Mouse (Mus musculus) gastrocnemius, postnatal 36 days (tissue): Measurements from ENCODE around the gene Vwa5b2. TPM values are rescaled to one million over a fixed set of nuclear protein-coding genes. Genes with fewer than 3 reads are reported as not detected.
A peak's percentile ranks its signal among the peaks of the same experiment; 100 is the strongest.

Experiments
- DNase-seq, 2 experiments: peaks; one replicate each; pipeline ENCODE4 v3.0.0; 2022
- intact Hi-C: fragments of 180-260 bp; cut with DNase I; formaldehyde crosslinking; loops from one replicate; pipeline ENCODE4 v1.15.1; 2025
- total RNA-seq, 2 experiments: library from RNA; stranded (reverse); gene quantifications; 2 replicates each; pipeline ENCODE4 v1.2.3; 2021

Vwa5b2 gene
- total RNA-seq, 2 experiments from 2014 or later: not detected

- DNase-seq: no peak
Observed at GRCm38 (mm10) chr16:20604705-20605104, 15.4 kb downstream of the Vwa5b2 start.

GRCm38 (mm10) chr16:20610501-20611356, 21.5 kb downstream of the Vwa5b2 start:
- DNase-seq: peak; percentile 55 to 74
- intact Hi-C loops: no loop called here

More at GRCm38 (mm10) chr16:20604705-20605104, 15.4 kb downstream of the Vwa5b2 start:
- intact Hi-C loops: loop anchor here (5.0 kb wide), 1 partner anchor 42 kb away; no protein-coding TSS in a partner anchor

- intact Hi-C loops: no loop called here
- peak; percentile 78 for DNase-seq
Observed at GRCm38 (mm10) chr16:20611357-20612227, 22.3 kb downstream of the Vwa5b2 start, which contains the start of the genes Eef1akmt4, Gm49333 and Alg3. Eef1akmt4 (plus strand) TSS chr16:20611593. Gm49333 (plus strand) TSS chr16:20611610. Alg3 (minus strand) TSS chr16:20611735.

- intact Hi-C loops: no loop called here
- DNase-seq: no peak
Observed at GRCm38 (mm10) chr16:20619541-20620398, 30.5 kb downstream of the Vwa5b2 start.

GRCm38 (mm10) chr16:20620399-20620735, 31.1 kb downstream of the Vwa5b2 start:
- DNase-seq: no peak
- intact Hi-C loops: no loop called here

- intact Hi-C loops: no loop called here
- DNase-seq: no peak
Observed at GRCm38 (mm10) chr16:20620751-20621190, 31.5 kb downstream of the Vwa5b2 start.

GRCm38 (mm10) chr16:20621191-20621990, 32.1 kb downstream of the Vwa5b2 start, which contains the start of gene Camk2n2:
Camk2n2 (minus strand) TSS chr16:20621287.
- peak; percentile 42 for DNase-seq
- intact Hi-C loops: no loop called here

- intact Hi-C loops: no loop called here
- peak in 1 of 2 experiments; percentile 55 for DNase-seq
Observed at GRCm38 (mm10) chr16:20621991-20622685, 32.9 kb downstream of the Vwa5b2 start.

- DNase-seq: no peak
- intact Hi-C loops: no loop called here
Observed at GRCm38 (mm10) chr16:20623211-20623610, 33.9 kb downstream of the Vwa5b2 start.

- intact Hi-C loops: no loop called here
- DNase-seq: no peak
Observed at GRCm38 (mm10) chr16:20628871-20629391, 39.7 kb downstream of the Vwa5b2 start.

GRCm38 (mm10) chr16:20629731-20630634, 40.7 kb downstream of the Vwa5b2 start, which contains the start of gene Ece2:
Ece2 (plus strand) TSS chr16:20629828.
- DNase-seq: no peak
- intact Hi-C loops: no loop called here

GRCm38 (mm10) chr16:20637410-20637809, 48.1 kb downstream of the Vwa5b2 start:
- no peak for DNase-seq
- intact Hi-C loops: no loop called here

GRCm38 (mm10) chr16:20638367-20638766, 49.1 kb downstream of the Vwa5b2 start:
- no peak for DNase-seq
- intact Hi-C loops: no loop called here

- intact Hi-C loops: no loop called here
- peak; percentile 60 to 68 for DNase-seq
Observed at GRCm38 (mm10) chr16:20642161-20642560, 52.9 kb downstream of the Vwa5b2 start.

- DNase-seq: no peak
- intact Hi-C loops: loop anchor here (1.0 kb wide), 1 partner anchor 135 kb away; no protein-coding TSS in a partner anchor
Observed at GRCm38 (mm10) chr16:20643911-20644310, 54.6 kb downstream of the Vwa5b2 start.

GRCm38 (mm10) chr16:20651076-20651946, 62.0 kb downstream of the Vwa5b2 start, which contains the start of gene Psmd2:
Psmd2 (plus strand) TSS chr16:20651652.
- intact Hi-C loops: no loop called here
- peak; percentile 95 for DNase-seq
